Mouse (Mus musculus) limb, embryonic 15.5 days (tissue): Measurements from ENCODE around the gene Foxs1. TPM values are rescaled to one million over a fixed set of nuclear protein-coding genes. Genes with fewer than 3 reads are reported as not detected.

ENCODE experiments used
- ATAC-seq: fragments of 200-750 bp; cut with Nextera tagmentation; 2 replicates; pipeline ENCODE4 v1.8.0; 2017; ENCODE audit warnings: low read depth, moderate TSS enrichment; ENCODE audit not compliant: insufficient number of reproducible peaks, low FRiP score, low TSS enrichment
- H3K27ac ChIP-seq: fragments of 300-500 bp; sonication (generic); 2 replicates; pipeline ENCODE4 v1.5.1; 2015; ENCODE audit warnings: moderate library complexity, mild to moderate bottlenecking, inconsistent platforms
- H3K27me3 ChIP-seq: fragments of 300-500 bp; sonication (generic); 2 replicates; pipeline ENCODE4 v1.6.1; 2015; ENCODE audit warnings: inconsistent platforms
- H3K36me3 ChIP-seq: fragments of 300-500 bp; sonication (generic); 2 replicates; pipeline ENCODE4 v1.6.1; 2015; ENCODE audit warnings: inconsistent platforms
- H3K4me1 ChIP-seq: fragments of 300-500 bp; sonication (generic); 2 replicates; pipeline ENCODE4 v1.6.1; 2015; ENCODE audit warnings: inconsistent platforms
- H3K4me2 ChIP-seq: fragments of 300-500 bp; sonication (generic); 2 replicates; pipeline ENCODE4 v1.6.1; 2015; ENCODE audit warnings: mild to moderate bottlenecking, inconsistent platforms
- H3K4me3 ChIP-seq: fragments of 300-500 bp; sonication (generic); 2 replicates; pipeline ENCODE4 v1.5.1; 2015; ENCODE audit warnings: mild to moderate bottlenecking, inconsistent platforms
- H3K9ac ChIP-seq: fragments of 300-500 bp; sonication (generic); 2 replicates; pipeline ENCODE4 v1.6.1; 2015; ENCODE audit warnings: inconsistent platforms
- H3K9me3 ChIP-seq: fragments of 300-500 bp; sonication (generic); 2 replicates; pipeline ENCODE4 v1.6.1; 2016; ENCODE audit warnings: inconsistent platforms
- WGBS: fragments of 180-500 bp; shearing (Covaris S2); methylation state at CpG from one replicate; pipeline ENCODE4 v1.1.7; 2015; 5-methylcytosine and 5-hydroxymethylcytosine counted together
- polyA plus RNA-seq: library from polyadenylated mRNA; unstranded; fragments of >200 nt; fragmentation: Nextera tagmentation; extraction: Ambion mirVana; gene quantifications from 2 replicates; pipeline ENCODE4 v1.2.1, GENCODE M21; 2015

The Foxs1 gene
- polyA plus RNA-seq, 1 experiment from 2014 or later, result 3.5 TPM

DNA sequence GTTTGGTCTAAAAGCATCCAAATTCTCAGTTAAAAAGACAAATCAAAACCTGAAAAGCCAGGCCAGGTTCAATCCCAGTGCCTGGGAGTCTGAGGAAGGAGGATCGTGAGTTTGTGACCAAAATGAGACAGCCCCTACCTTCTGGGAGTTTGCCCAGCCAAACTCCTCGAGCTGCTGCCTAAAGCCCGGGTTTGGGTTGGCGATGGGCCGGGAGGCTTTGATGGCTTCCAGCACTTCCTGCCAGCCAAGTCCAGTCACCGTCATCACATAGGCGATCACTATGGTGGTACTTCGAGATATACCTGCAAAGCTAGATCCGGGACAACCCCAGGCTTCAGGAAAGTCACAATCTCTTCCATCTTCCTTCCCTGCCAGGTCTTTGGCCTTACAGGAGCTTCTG, 11.0 kb upstream of the Foxs1 start:
- no peak for ATAC-seq
- no peak overlapping the region for H3K4me3 ChIP-seq
- H3K36me3 ChIP-seq, result no peaks in the 10 kb centered on the region
- no peaks in the 10 kb centered on the region for H3K9me3 ChIP-seq
- H3K9ac ChIP-seq, result no peak overlapping the region
- H3K27me3 ChIP-seq, result peaks cover 70% of the 10 kb centered on the region
- WGBS, result 59% methylated on average over 9 of the region's 9 CpGs
- peaks cover 14% of the 10 kb centered on the region for H3K4me1 ChIP-seq
- no peak overlapping the region for H3K27ac ChIP-seq
- H3K4me2 ChIP-seq, result no peak overlapping the region

- Histone ChIP-seq H3K9me3 (no peaks in the 10 kb centered on the region), H3K4me1 (peaks cover 14% of the 10 kb centered on the region), H3K27ac (no peak overlapping the region), H3K36me3 (no peaks in the 10 kb centered on the region), H3K9ac (no peak overlapping the region), H3K27me3 (peaks cover 66% of the 10 kb centered on the region), H3K4me2 (peak overlapping the region; percentile 89), H3K4me3 (peak overlapping the region; percentile 42)
- WGBS, result 7% methylated on average over 8 of the region's 8 CpGs
- ATAC-seq, result no peak
Observed at GRCm38 (mm10) chr2:152943568-152943967, 10.6 kb upstream of the Foxs1 start.

DNA sequence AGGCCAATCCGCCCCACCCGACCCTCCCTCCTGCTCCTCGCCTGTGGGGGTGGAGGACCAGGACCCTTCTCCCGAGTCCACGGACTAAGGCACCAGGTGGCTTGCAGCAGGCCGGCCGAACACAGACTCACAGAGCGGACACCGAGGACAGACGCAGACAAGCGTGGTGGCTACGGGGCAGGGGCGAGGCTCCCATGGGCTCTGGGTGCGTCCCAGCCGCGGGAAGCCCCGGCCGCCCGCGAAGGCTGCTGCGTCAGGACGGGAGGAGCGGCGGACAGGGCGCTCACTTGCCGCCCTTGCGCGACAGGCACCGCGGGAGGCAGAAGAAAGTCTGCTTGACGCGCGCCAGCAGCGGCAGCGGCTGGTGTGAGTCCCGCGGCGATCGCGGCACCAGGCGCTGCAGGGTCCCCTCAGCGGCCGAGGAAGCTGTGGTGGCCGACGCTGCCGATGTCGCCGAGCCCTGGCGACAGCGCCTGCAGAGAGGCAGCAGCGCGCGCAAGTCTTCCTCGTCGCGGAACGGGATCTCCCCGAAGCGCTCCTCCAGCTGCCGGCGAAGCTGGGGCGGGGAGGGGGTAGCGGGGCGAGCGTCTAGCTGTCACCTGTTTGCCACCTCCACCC, 10.0 kb upstream of the Foxs1 start:
- under 1% methylated on average over 64 of the region's 65 CpGs for WGBS
- no peak for ATAC-seq
- Histone ChIP-seq H3K36me3 (no peaks in the 10 kb centered on the region), H3K27ac (no peak overlapping the region), H3K9ac (no peak overlapping the region), H3K9me3 (no peaks in the 10 kb centered on the region), H3K27me3 (peaks cover 62% of the 10 kb centered on the region), H3K4me1 (peaks cover 14% of the 10 kb centered on the region), H3K4me2 (peak overlapping the region; percentile 89), H3K4me3 (peak overlapping the region; percentile 42)

GRCm38 (mm10) chr2:152941776-152942175, 8.8 kb upstream of the Foxs1 start:
- Histone ChIP-seq H3K4me2 (no peak overlapping the region), H3K9ac (no peak overlapping the region), H3K27me3 (peaks cover 62% of the 10 kb centered on the region), H3K36me3 (no peaks in the 10 kb centered on the region), H3K27ac (no peak overlapping the region), H3K4me3 (no peak overlapping the region), H3K9me3 (no peaks in the 10 kb centered on the region), H3K4me1 (peaks cover 14% of the 10 kb centered on the region)
- WGBS, result 18% methylated on average over 7 of the region's 7 CpGs
- ATAC-seq, result no peak

DNA sequence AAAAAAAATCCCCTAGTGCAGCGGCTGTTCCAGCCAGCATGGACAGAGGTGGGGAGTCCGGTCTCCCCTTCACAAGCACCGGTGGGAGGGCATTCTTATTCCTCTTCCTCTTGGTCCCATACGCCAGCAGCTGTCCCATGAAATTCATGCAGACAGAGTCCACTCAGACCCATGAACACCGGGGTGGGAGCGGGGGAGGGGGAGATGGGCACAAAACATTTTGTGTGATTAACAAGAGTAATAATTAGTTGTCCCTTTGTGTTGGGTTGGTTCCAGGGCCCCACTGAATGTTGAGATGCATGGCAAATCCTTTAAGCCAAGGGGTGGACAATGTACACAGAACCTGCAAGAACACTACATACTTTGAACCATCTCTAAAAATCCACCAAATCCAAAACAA, 8.1 kb upstream of the Foxs1 start:
- Histone ChIP-seq H3K9ac (no peak overlapping the region), H3K27me3 (peaks cover 61% of the 10 kb centered on the region), H3K27ac (no peak overlapping the region), H3K4me1 (peaks cover 14% of the 10 kb centered on the region), H3K4me2 (no peak overlapping the region), H3K9me3 (no peaks in the 10 kb centered on the region), H3K36me3 (no peaks in the 10 kb centered on the region), H3K4me3 (no peak overlapping the region)
- WGBS, result 70% methylated on average over 6 of the region's 6 CpGs
- no peak for ATAC-seq

DNA sequence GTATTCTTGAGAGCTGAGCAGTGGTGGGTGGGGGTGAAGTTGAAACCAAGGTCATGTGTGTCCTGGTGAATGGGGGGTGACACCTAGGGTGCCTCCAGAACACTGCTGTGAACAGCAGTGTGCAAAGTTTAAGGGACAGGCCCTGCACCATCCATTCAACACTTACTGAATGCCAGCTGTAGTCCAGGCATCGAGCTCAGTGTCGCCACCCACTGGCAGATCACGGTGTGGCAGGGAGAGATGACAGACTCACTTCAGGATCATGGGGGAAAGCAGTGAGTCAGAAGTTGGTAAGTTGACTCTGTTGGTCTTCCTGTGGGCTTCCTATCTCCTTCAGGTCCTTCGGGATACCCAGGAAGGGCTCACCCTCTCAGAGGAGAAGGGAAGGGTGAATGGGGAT, 6.8 kb upstream of the Foxs1 start:
- no peak overlapping the region for H3K9ac ChIP-seq
- H3K9me3 ChIP-seq, result no peaks in the 10 kb centered on the region
- WGBS, result 16% methylated on average over 4 of the region's 4 CpGs

GRCm38 (mm10) chr2:152933614-152934013, 606 bp upstream of the Foxs1 start:
- H3K36me3 ChIP-seq, result no peaks in the 10 kb centered on the region
- no peak overlapping the region for H3K4me3 ChIP-seq
- no peak overlapping the region for H3K9ac ChIP-seq
- no peak for ATAC-seq
- no peak overlapping the region for H3K4me2 ChIP-seq
- H3K4me1 ChIP-seq, result peaks cover 4% of the 10 kb centered on the region
- H3K27ac ChIP-seq, result no peak overlapping the region
- H3K27me3 ChIP-seq, result peaks cover 7% of the 10 kb centered on the region; the same call in 1 of the 2 replicates
- H3K9me3 ChIP-seq, result no peaks in the 10 kb centered on the region
- 28% methylated on average over 5 of the region's 5 CpGs for WGBS

More for the DNA sequence above, 6.8 kb upstream of the Foxs1 start:
- no peak for ATAC-seq
- Histone ChIP-seq H3K4me2 (no peak overlapping the region), H3K36me3 (no peaks in the 10 kb centered on the region), H3K4me1 (peaks cover 14% of the 10 kb centered on the region), H3K27me3 (peaks cover 51% of the 10 kb centered on the region), H3K27ac (no peak overlapping the region), H3K4me3 (no peak overlapping the region)

DNA sequence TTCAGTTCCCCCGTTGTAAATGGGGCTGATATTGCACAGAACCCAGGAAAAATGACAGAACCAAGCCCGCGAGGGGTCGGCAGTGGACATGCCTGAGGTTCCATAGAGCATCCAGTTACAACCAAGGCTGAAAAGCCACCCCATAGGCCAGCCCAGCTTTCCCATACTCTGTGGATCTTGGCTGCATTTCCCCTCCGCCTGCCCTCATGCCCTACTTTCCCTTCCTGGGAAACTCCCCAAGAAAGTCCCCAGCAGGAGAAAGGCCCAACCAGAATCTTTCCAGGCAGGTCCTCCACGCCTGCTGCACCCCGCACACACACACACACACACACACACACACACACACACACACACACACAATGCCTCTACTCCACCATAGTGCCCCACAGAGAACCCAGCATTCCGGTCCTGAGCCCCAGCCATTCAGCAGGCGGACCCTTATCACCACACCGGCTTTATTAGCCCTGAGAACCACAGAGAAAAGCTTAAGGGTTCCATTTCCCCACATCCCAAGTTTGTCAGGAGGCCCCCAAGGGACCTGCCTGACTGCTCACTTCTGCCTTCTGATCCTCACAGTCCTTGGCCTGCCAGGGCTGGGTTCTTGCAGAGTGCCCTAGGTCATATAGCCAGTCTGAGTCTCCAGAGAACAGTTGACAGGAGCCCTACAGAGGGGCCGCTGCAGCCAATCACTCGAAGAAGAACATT, 1.4 kb downstream of the Foxs1 start:
- H3K27ac ChIP-seq, result no peak overlapping the region
- H3K9me3 ChIP-seq, result no peaks in the 10 kb centered on the region
- peaks cover 11% of the 10 kb centered on the region for H3K4me1 ChIP-seq
- H3K4me2 ChIP-seq, result no peak overlapping the region
- ATAC-seq, result no peak
- no peaks in the 10 kb centered on the region for H3K36me3 ChIP-seq
- H3K4me3 ChIP-seq, result no peak overlapping the region
- peaks cover 7% of the 10 kb centered on the region; the same call in 1 of the 2 replicates for H3K27me3 ChIP-seq
- 71% methylated on average over 12 of the region's 12 CpGs for WGBS
- no peak overlapping the region for H3K9ac ChIP-seq

DNA sequence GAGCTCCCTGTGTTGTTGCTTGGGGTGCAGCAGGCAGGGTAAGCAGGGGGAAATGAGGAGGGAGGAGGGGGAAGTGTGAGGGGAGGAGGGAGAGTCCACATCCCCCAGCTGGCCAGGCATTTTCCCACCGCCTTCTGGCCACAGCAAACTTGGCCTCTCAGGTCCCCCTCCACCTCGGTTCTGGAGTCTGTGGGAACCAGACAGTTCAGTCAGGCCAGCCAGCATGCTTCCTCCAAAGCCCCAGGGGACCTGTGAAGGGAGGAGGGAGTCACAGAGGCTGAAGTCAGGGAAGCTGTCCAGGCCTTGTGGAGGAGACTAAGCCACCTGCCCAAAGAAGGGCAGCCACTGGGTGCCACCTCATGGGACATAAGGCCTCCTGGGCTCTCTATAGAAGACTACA, 2.7 kb downstream of the Foxs1 start:
- H3K9ac ChIP-seq, result no peak overlapping the region
- no peak for ATAC-seq
- H3K4me2 ChIP-seq, result no peak overlapping the region
- H3K4me3 ChIP-seq, result no peak overlapping the region
- H3K4me1 ChIP-seq, result peaks cover 18% of the 10 kb centered on the region
- peaks cover 4% of the 10 kb centered on the region; the same call in 1 of the 2 replicates for H3K27me3 ChIP-seq
- 21% methylated on average over 2 of the region's 2 CpGs for WGBS
- H3K27ac ChIP-seq, result no peak overlapping the region
- H3K36me3 ChIP-seq, result no peaks in the 10 kb centered on the region
- H3K9me3 ChIP-seq, result no peaks in the 10 kb centered on the region

- Histone ChIP-seq H3K4me2 (no peak overlapping the region), H3K9me3 (no peaks in the 10 kb centered on the region), H3K27ac (no peak overlapping the region), H3K9ac (no peak overlapping the region), H3K4me1 (peaks cover 26% of the 10 kb centered on the region), H3K27me3 (peaks cover under 1% of the 10 kb centered on the region; the same call in 1 of the 2 replicates), H3K4me3 (no peak overlapping the region), H3K36me3 (no peaks in the 10 kb centered on the region)
- ATAC-seq, result no peak
- WGBS, result 62% methylated on average over 3 of the region's 3 CpGs
Observed at GRCm38 (mm10) chr2:152928988-152929370, 4.0 kb downstream of the Foxs1 start.

- no peaks in the 10 kb centered on the region for H3K36me3 ChIP-seq
- H3K4me2 ChIP-seq, result no peak overlapping the region
- 50% methylated on average over 14 of the region's 14 CpGs for WGBS
- no peak overlapping the region for H3K27ac ChIP-seq
- no peaks in the 10 kb centered on the region for H3K27me3 ChIP-seq
- no peak for ATAC-seq
- H3K4me1 ChIP-seq, result peaks cover 26% of the 10 kb centered on the region
- H3K9me3 ChIP-seq, result no peaks in the 10 kb centered on the region
- no peak overlapping the region for H3K4me3 ChIP-seq
- H3K9ac ChIP-seq, result no peak overlapping the region
Observed at GRCm38 (mm10) chr2:152928219-152928987, 4.6 kb downstream of the Foxs1 start.

GRCm38 (mm10) chr2:152927371-152927770, 5.6 kb downstream of the Foxs1 start:
- ATAC-seq, result no peak
- Histone ChIP-seq H3K27me3 (no peaks in the 10 kb centered on the region), H3K36me3 (no peaks in the 10 kb centered on the region), H3K4me2 (no peak overlapping the region), H3K9ac (no peak overlapping the region), H3K9me3 (no peaks in the 10 kb centered on the region), H3K27ac (no peak overlapping the region), H3K4me3 (no peak overlapping the region), H3K4me1 (peaks cover 27% of the 10 kb centered on the region)
- WGBS, result 40% methylated on average over 5 of the region's 5 CpGs
